Mouse (Mus musculus) spleen, adult 2 months (tissue): ENCODE results near the gene Zfp1. TPM values are rescaled to one million over a fixed set of nuclear protein-coding genes. Genes with fewer than 3 reads are reported as not detected.
A peak's percentile ranks its signal among the peaks of the same experiment; 100 is the strongest.

ENCODE experiments used
- DNase-seq, 2 experiments: peaks; one replicate each; pipeline versions ENCODE4 v3.0.0 to v3.0.0-alpha.2; 2012 to 2021; ENCODE audit warnings: low spot score in 2 of 2, low read depth in 1 of 2
- H3K27ac ChIP-seq: fragments of 200-500 bp; 2 replicates; pipeline ENCODE4 v1.5.1; 2012; ENCODE audit warnings: low read length, inconsistent platforms; ENCODE audit not compliant: insufficient read depth
- H3K27me3 ChIP-seq: fragments of 200-500 bp; 2 replicates; pipeline ENCODE4 v1.6.1; 2012; ENCODE audit warnings: mild to moderate bottlenecking, moderate library complexity, low read length, inconsistent platforms; ENCODE audit not compliant: control insufficient read depth, insufficient read depth
- H3K36me3 ChIP-seq: fragments of 200-500 bp; 2 replicates; pipeline ENCODE4 v1.6.1; 2012; ENCODE audit warnings: mild to moderate bottlenecking, low read length, inconsistent platforms; ENCODE audit not compliant: control insufficient read depth, insufficient read depth
- H3K4me1 ChIP-seq: fragments of 200-500 bp; 2 replicates; pipeline ENCODE4 v1.6.1; 2011; ENCODE audit warnings: inconsistent platforms; ENCODE audit not compliant: control insufficient read depth, insufficient read depth, insufficient read length
- H3K4me3 ChIP-seq: fragments of 200-500 bp; 2 replicates; pipeline ENCODE4 v1.5.1; 2011; ENCODE audit warnings: mild to moderate bottlenecking, inconsistent platforms; ENCODE audit not compliant: insufficient read depth, insufficient read length; ENCODE audit errors: extremely low read depth
- CTCF ChIP-seq: fragments of 200-500 bp; IDR thresholded peaks from 2 replicates; pipeline ENCODE4 v1.5.1; 2011; ENCODE audit warnings: mild to moderate bottlenecking, inconsistent platforms; ENCODE audit not compliant: insufficient read depth, insufficient read length, insufficient replicate concordance; ENCODE audit errors: extremely low read depth
- POLR2A ChIP-seq: fragments of 200-500 bp; IDR thresholded peaks from 2 replicates; pipeline ENCODE4 v1.6.1; 2011; ENCODE audit warnings: low read depth, low read length, inconsistent platforms
- WGBS: fragments of 180-500 bp; shearing (Covaris S2); methylation state at CpG from one replicate; pipeline ENCODE4 v1.1.7; 2018; 5-methylcytosine and 5-hydroxymethylcytosine counted together
- polyA plus RNA-seq: library from polyadenylated mRNA; depleted of rRNA; stranded (reverse); fragments of >200 nt; gene quantifications from 2 replicates; pipeline ENCODE4 v1.2.3, GENCODE M21; 2012

The Zfp1 gene
- polyA plus RNA-seq, 1 experiment = 4.9 TPM

DNA sequence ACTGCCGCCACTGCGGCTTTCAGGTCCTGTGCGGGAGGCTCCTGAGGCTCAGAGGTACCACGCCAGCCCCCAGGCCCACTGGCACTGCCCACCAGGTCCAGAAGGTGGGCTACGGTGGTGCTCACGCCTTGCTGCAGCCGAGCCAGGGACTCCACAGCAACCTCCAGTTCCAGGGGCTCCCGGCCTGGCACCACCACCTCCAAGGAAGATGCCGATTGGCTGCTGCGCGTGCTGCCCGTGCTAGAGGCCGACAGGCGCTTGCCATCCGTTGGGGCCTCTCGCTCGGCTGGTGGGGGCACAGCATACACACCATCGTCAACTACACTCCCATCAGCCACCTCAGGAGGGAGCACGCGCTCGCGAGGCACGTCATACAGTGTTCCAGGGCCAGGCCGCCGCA is 70.6 kb downstream of the Zfp1 start:
- 93% methylated on average over 25 of the region's 25 CpGs for WGBS
- DNase-seq = no peak
- TF ChIP-seq POLR2A (no peak), CTCF (no peak)

DNA sequence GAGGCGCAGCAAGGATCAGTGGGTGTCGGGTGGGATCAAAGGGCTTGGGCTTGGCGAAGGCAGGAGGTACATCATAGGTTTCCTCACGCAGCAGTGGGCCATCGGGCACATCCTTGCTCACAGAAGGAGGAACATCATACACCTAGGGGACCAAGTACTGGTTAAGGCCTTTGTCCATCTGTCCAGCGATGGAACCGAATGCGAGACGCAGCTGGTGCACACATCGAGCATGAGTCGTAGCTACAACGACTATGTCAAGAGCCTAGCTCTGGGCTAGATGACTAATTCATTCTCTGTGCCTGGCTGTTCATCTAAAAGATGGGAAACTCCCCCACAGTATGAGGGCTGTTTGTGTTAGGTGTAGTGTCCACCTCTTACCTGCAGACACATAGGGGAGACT is 71.1 kb downstream of the Zfp1 start:
- H3K4me3 ChIP-seq = no peak overlapping the region
- no peaks in the 10 kb centered on the region for H3K36me3 ChIP-seq
- 91% methylated on average over 12 of the region's 12 CpGs for WGBS
- TF ChIP-seq POLR2A = no peak
- TF ChIP-seq CTCF = no peak
- H3K27ac ChIP-seq = no peak overlapping the region
- DNase-seq = no peak
- H3K4me1 ChIP-seq = no peaks in the 10 kb centered on the region
- H3K27me3 ChIP-seq = no peaks in the 10 kb centered on the region

More for the DNA sequence above, 70.6 kb downstream of the Zfp1 start:
- no peaks in the 10 kb centered on the region for H3K4me1 ChIP-seq
- H3K4me3 ChIP-seq = no peak overlapping the region
- no peak overlapping the region for H3K27ac ChIP-seq
- no peaks in the 10 kb centered on the region for H3K36me3 ChIP-seq
- no peaks in the 10 kb centered on the region for H3K27me3 ChIP-seq

DNA sequence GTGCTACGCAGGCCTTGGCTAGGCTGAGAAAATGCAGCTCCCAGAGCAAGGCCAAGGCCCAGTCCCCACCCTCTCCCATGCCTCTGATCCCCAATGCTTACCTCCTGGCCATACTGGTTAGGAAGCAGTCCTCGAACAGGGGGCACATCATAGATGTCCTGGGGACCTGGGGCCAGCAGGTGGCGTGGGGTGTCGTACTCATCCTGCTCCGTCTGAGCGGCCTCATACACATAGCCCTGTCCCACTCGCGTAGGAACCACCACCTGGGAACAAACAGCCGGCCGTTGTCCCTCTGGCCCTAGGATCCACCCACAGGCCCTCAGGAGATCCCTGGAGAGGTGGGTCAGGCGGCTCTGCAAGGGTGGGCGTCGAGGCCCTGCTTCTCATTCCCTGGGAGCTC is 72.3 kb downstream of the Zfp1 start:
- TF ChIP-seq CTCF (no peak), POLR2A (no peak)
- Histone ChIP-seq H3K4me1 (no peaks in the 10 kb centered on the region), H3K27ac (no peak overlapping the region), H3K36me3 (no peaks in the 10 kb centered on the region), H3K4me3 (no peak overlapping the region), H3K27me3 (no peaks in the 10 kb centered on the region)
- 90% methylated on average over 13 of the region's 13 CpGs for WGBS
- no peak for DNase-seq

DNA sequence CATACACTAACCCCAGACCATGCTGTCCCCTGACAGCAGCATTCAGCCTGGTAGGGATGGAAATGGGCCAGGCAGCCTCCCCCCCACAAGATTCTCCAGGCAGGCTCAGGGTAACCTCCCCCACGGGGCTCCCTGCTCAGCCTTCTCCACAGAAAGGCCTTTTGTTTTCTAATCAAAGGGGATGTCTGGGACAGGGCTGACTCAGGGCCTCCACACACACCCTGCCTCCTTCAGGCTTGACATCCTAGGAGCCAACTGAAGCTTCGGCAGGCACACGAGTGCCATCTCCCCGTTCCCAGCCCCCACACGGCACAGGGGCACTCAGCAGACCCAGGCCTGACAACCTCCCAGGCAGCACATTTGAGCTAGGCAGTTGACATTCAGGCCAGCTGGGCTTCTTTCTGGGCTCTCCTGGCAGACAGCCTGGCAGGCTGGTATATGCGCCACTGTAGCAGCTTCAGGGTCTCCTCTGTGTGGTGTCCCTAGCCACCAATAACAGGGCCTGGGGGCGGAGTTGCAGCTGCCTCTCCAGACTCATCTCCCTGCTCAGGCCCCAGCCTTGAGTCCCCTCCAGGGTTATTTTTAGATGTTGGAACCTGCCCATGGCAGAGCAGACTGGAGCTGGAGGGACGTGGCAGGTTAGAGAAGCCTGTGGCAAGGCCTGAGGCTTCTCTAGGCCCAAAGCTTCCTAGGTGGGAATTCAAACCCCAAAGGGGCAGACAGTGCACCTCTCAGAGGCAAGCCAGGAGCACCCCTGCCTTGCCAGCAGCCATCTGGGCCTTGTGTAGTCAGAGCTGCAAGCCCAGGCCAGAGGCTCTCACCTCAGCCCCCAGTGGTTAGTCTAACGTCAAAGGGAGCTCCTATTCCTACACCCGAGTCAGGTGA is 73.6 kb downstream of the Zfp1 start:
- TF ChIP-seq POLR2A (no peak), CTCF (no peak)
- H3K4me1 ChIP-seq = no peaks in the 10 kb centered on the region
- DNase-seq = no peak
- no peaks in the 10 kb centered on the region for H3K27me3 ChIP-seq
- no peak overlapping the region; the same call in 1 of the 2 replicates for H3K27ac ChIP-seq
- H3K36me3 ChIP-seq = no peaks in the 10 kb centered on the region
- WGBS = 76% methylated on average over 10 of the region's 10 CpGs
- H3K4me3 ChIP-seq = no peak overlapping the region

DNA sequence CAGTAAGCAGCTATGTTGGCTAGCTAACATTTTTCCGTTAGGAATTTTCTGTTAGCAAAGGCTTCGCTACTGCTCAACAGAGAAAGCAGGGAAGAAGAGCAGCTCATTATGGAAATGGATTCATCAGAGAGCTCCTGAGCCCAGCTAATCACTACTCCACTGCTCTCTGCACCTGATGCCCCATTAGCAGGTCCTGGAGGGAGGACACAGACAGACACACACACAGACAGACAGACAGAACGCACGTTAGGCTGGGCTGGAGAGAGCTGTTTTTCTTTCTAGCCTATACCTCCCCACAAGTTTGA is 74.2 kb downstream of the Zfp1 start:
- H3K27me3 ChIP-seq = no peaks in the 10 kb centered on the region

DNA sequence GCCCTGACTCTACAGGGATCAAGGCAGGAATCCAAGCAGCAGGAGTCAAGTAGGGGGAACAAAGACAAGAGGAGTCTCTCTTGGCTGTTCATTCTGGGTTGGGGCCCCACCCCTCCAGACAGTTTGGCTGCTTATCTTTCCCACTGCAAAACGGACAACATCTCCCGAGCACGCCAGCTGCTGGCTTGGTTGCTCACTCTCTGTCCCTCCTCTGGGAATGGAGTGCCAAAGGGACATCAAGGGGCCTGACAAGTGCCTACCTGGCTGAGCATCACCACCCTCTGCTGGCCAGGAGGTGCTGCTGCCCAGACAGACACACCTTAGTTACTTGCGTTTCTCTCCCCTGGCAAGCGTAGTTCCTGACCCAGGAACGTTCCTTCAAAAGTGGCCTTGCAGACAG is 74.7 kb downstream of the Zfp1 start:
- no peaks in the 10 kb centered on the region for H3K36me3 ChIP-seq
- H3K4me3 ChIP-seq = no peak overlapping the region
- H3K27ac ChIP-seq = 0 out of 2 replicates have a peak overlapping the region, but pooled peaks have one; percentile 35
- no peak for DNase-seq
- no peaks in the 10 kb centered on the region for H3K27me3 ChIP-seq
- no peak for TF ChIP-seq POLR2A
- TF ChIP-seq CTCF = no peak
- no peaks in the 10 kb centered on the region for H3K4me1 ChIP-seq
- 74% methylated on average over 6 of the region's 6 CpGs for WGBS

More for the DNA sequence above, 74.2 kb downstream of the Zfp1 start:
- Histone ChIP-seq H3K36me3 (no peaks in the 10 kb centered on the region), H3K27ac (peak overlapping the region; percentile 35; the same call in 1 of the 2 replicates), H3K4me1 (no peaks in the 10 kb centered on the region), H3K4me3 (no peak overlapping the region)
- no peak for TF ChIP-seq CTCF
- no peak for TF ChIP-seq POLR2A
- no peak for DNase-seq
- WGBS = 83% methylated on average over 4 of the region's 4 CpGs

DNA sequence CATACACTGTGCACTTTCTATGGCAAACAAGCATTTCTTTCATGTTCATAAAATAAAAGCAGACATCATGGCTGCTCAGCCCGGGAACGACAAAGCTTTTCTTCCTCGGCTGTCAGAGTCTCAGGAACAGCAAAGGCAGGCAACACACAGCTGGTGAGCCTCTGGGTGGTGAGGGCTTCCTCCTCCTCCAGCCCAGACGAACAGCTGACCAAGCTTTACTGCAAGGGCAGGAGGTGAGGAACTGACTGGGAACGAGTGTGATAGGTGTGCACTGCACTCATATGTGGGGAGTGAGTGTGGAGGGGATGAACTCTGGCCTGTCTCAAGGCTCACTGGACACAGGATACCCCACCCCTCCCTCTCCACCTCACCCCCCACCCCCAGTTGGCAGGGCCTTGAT is 75.7 kb downstream of the Zfp1 start:
- Histone ChIP-seq H3K4me1 (no peaks in the 10 kb centered on the region), H3K27ac (no peak overlapping the region), H3K4me3 (no peak overlapping the region), H3K27me3 (no peaks in the 10 kb centered on the region), H3K36me3 (no peaks in the 10 kb centered on the region)
- WGBS = 36% methylated on average over 5 of the region's 5 CpGs
- TF ChIP-seq CTCF (no peak), POLR2A (no peak)
- DNase-seq = no peak
